ENCODE assay signal across 8 mouse cellular contexts in genomic region chr14:51082599-51083581, GRCm38 (mm10). TPM values are rescaled to one million over a fixed set of nuclear protein-coding genes. Genes with fewer than 3 reads are reported as not detected.
DNase-seq lines count a peak whose midpoint lies in the region; ATAC-seq lines count a peak whose summit lies in the region.

No protein-coding gene starts in this region.

- H3K27me3 ChIP-seq in heart, embryonic 10.5 days (ENCODE audit: insufficient read depth, poor library complexity, severe bottlenecking), result peaks cover 8% of the 10 kb centered on the region; the same call in 1 of the 2 replicates
- peaks cover 19% of the 10 kb centered on the region for H3K27me3 ChIP-seq in liver, embryonic 16.5 days (ENCODE audit: control insufficient read depth, insufficient read depth, low read depth, low read length)

- peak; percentile 48 for ATAC-seq in activated CD4-positive, CD25-positive, alpha-beta regulatory T cell, adult 4 months
- peak; percentile 62 for ATAC-seq in liver, embryonic 16.5 days (ENCODE audit: low read depth)

- H3K4me1 ChIP-seq in heart, embryonic 10.5 days, result no peaks in the 10 kb centered on the region; the same call in 1 of the 2 replicates
- peaks cover 39% of the 10 kb centered on the region for H3K4me1 ChIP-seq in liver, embryonic 16.5 days (ENCODE audit: control insufficient read depth, low read depth, low read length)

- H3K36me3 ChIP-seq in heart, embryonic 10.5 days, result no peaks in the 10 kb centered on the region
- H3K36me3 ChIP-seq in liver, embryonic 16.5 days (ENCODE audit: control insufficient read depth, insufficient read depth), result no peaks in the 10 kb centered on the region

- peak overlapping the region; percentile 68 for H3K4me2 ChIP-seq in liver, embryonic 16.5 days (ENCODE audit: low read depth, low read length)

- no peaks in the 10 kb centered on the region for H3K9me3 ChIP-seq in heart, embryonic 10.5 days
- no peaks in the 10 kb centered on the region for H3K9me3 ChIP-seq in liver, embryonic 16.5 days (replicated peaks; ENCODE audit: control insufficient read depth, low read length)

- H3K27ac ChIP-seq in heart, embryonic 10.5 days, result peak overlapping the region; percentile 67
- H3K27ac ChIP-seq in liver, embryonic 16.5 days (ENCODE audit: low read length), result peak overlapping the region; percentile 23; the same call in 1 of the 2 replicates

- DNase-seq in CD4-positive, CD25-positive, alpha-beta regulatory T cell, adult 2 months (ENCODE audit: low read depth, low spot score), result peak; percentile 78
- DNase-seq in embryo, embryonic 10 days (ENCODE audit: low spot score), result peak; percentile 88
- peak; percentile 83 for DNase-seq in heart, embryonic 10.5 days (ENCODE audit: low spot score)
- peak; percentile 63 for DNase-seq in kidney, adult 9 months
- DNase-seq in neural tube, embryonic 10.5 days (ENCODE audit: extremely low spot score, low spot score), result peak; percentile 73
- DNase-seq in thymus, postnatal 10 days (ENCODE audit: low spot score in 2 of 2), result peak; percentile 36 to 60

- peak overlapping the region; percentile 8 for H3K9ac ChIP-seq in liver, embryonic 16.5 days (ENCODE audit: low read depth, low read length)

- WGBS in heart, embryonic 10.5 days, result 3% methylated on average over 40 of the region's 40 CpGs
- WGBS in liver, embryonic 16.5 days (ENCODE audit: insufficient replicate concordance), result 1% methylated on average over 40 of the region's 40 CpGs

- peak overlapping the region; percentile 74 for H3K4me3 ChIP-seq in heart, embryonic 10.5 days
- peak overlapping the region; percentile 59 for H3K4me3 ChIP-seq in liver, embryonic 16.5 days (ENCODE audit: low read depth, low read length)

RNA-seq across cellular contexts. Expression of gene Rnase4, which starts 8.0 kb away (rescaled TPM):
- 10 to 100 TPM; 11.7 to 15.5 TPM for polyA plus RNA-seq in activated CD4-positive, CD25-positive, alpha-beta regulatory T cell, adult 4 months (2017; shearing (Covaris generic))
- polyA plus RNA-seq in heart, embryonic 10.5 days (2016; fragmentation: Nextera tagmentation; extraction: Ambion mirVana), result 6.3 and 8.9 TPM in 2 replicates
- polyA plus RNA-seq in liver, embryonic 16.5 days (2015; fragmentation: Nextera tagmentation; extraction: Ambion mirVana), result 19.7 and 23.1 TPM in 2 replicates

RNA-seq across cellular contexts. Expression of gene Ang, which starts 8.1 kb away (rescaled TPM):
- polyA plus RNA-seq in activated CD4-positive, CD25-positive, alpha-beta regulatory T cell, adult 4 months (2017; shearing (Covaris generic)), result 1 to 10 TPM; 3.7 to 6.6 TPM
- 1.8 and 3.0 TPM in 2 replicates for polyA plus RNA-seq in heart, embryonic 10.5 days (2016; fragmentation: Nextera tagmentation; extraction: Ambion mirVana)
- polyA plus RNA-seq in liver, embryonic 16.5 days (2015; fragmentation: Nextera tagmentation; extraction: Ambion mirVana), result 6.7 and 8.4 TPM in 2 replicates

RNA-seq across cellular contexts. Expression of gene Olfr750, which starts 8.7 kb away (rescaled TPM):
- not detected for polyA plus RNA-seq in activated CD4-positive, CD25-positive, alpha-beta regulatory T cell, adult 4 months (2017; shearing (Covaris generic))
- polyA plus RNA-seq in heart, embryonic 10.5 days (2016; fragmentation: Nextera tagmentation; extraction: Ambion mirVana), result not detected in 2 replicates
- polyA plus RNA-seq in liver, embryonic 16.5 days (2015; fragmentation: Nextera tagmentation; extraction: Ambion mirVana), result not detected in 2 replicates

RNA-seq across cellular contexts. Expression of gene Rnase12, which starts 25.4 kb away (rescaled TPM):
- polyA plus RNA-seq in activated CD4-positive, CD25-positive, alpha-beta regulatory T cell, adult 4 months (2017; shearing (Covaris generic)), result not detected
- polyA plus RNA-seq in heart, embryonic 10.5 days (2016; fragmentation: Nextera tagmentation; extraction: Ambion mirVana), result 0.28 and 0.53 TPM in 2 replicates
- 1.7 and 2.0 TPM in 2 replicates for polyA plus RNA-seq in liver, embryonic 16.5 days (2015; fragmentation: Nextera tagmentation; extraction: Ambion mirVana)

RNA-seq across cellular contexts. Expression of gene Eddm3b, which starts 31.3 kb away (rescaled TPM):
- not detected for polyA plus RNA-seq in activated CD4-positive, CD25-positive, alpha-beta regulatory T cell, adult 4 months (2017; shearing (Covaris generic))
- polyA plus RNA-seq in heart, embryonic 10.5 days (2016; fragmentation: Nextera tagmentation; extraction: Ambion mirVana), result 0.13 TPM in 1 of 2 replicates, not detected in the other
- not detected in 2 replicates for polyA plus RNA-seq in liver, embryonic 16.5 days (2015; fragmentation: Nextera tagmentation; extraction: Ambion mirVana)

Comparison
In these comparisons a context has a peak if more than half of its experiments do, and no peak if none do; other contexts are left out.
1. Peak in every context shown above with its lines: DNase-seq, ATAC-seq, H3K4me3 ChIP-seq and H3K27ac ChIP-seq.